Mouse (Mus musculus): Measurements from ENCODE around the gene Prr13.
A peak's percentile ranks its signal among the peaks of the same experiment; 100 is the strongest.

Prr13 gene

DNA sequence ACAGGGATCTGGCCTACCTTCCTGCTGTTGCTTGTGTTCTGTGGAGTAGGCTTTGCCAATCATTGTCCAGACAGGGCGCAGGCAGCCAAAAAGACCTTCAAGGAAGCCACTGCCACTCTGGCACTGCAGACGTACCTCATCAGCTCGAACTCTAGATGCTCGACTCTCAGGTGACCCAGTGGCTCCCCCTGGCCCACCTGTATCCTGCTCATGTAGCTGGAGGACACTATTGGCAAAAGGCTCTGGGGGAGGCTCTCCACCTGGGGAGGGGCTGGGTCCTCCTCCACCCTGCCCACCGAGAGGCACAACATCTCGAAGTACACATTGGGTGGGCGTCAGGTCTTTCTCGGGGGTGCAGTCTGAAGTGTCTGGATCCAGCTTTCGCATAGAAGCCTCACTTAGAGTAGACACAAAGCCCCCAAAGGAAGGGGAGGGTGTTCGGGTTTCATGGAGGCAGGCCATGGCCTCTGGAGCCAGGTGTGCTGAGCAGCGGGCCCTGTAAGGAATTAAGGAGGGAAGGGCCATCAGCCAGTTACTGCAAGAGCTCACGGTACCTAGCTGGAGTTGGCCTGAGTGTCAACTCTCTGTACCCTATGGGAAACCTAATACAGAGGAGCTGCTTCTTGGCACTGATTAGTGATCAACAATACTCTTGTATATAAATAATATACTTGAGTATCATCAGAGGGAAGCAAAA lies 46.4 kb downstream of the Prr13 start:
- no peak for DNase-seq (ENCODE audit: low spot score in 2 of 2)

DNA sequence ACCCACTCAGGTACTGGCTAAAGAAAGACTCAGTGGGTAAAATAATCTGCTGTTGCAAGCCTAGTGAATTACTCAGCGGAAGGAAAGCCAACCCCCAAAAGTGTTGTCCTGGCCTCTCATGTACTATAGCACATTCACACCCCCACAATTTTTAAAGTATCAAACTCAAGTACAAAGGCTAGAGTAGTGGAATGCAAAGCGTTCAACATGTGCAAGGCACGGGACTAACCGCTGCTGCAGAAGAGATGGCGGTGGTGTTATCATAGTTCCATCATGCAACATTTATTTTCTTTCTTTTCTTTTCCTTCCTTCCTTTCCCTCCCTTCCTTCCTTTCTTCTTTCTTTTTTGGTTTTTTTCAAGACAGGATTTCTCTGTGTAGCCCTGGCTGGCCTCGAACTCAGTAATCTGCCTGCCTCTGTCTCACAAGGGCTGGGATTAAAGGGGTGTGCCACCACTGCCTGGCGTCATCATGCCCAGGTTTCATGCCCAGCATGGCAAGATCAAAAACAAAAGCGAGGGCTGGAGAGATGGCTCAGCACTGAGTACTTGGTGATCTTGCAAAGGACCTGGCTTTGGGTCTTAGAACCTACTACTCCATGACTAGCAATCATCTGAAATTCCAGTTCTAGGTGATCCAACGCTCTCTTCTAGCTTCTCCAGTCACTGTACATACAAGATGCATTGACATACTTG lies 47.1 kb downstream of the Prr13 start:
- DNase-seq (ENCODE audit: low spot score in 2 of 2), result no peak

DNA sequence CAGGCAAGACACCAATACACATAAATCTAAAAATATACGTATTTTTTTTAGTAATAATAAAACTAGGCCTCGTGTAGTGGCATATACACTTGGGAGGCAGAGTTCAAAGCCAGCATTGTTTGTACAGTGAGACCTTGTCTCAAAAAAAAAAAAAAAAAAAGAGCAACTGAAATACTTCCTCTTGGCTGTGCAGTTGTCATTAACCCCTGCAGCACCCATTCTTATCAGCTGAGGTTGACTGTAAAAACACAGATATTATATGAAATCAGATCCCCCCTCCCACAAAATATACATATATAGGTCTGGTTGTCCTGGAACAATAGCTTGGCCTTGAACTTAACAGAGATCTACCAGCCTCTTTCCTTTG lies 47.6 kb downstream of the Prr13 start:
- DNase-seq (ENCODE audit: low spot score in 2 of 2), result no peak

DNA sequence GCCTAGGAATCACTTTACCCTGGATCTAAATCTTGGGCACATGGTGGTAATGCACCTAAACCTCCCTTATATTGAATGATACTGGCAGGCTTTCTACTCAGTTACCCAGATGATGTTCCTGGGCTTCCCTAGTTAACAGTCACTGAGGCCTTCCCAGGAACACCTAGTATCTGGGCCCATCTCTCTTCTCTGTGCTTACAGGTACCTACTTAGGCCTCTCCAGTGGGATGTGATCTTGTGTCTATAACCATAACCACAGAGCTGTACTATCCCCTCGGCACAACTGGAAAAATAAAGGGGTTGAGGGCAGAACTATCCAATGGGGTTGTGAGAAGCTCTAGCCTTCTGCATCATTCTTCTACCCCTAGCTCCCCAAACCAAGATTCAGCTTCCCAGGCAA lies 48.0 kb downstream of the Prr13 start:
- DNase-seq (ENCODE audit: low spot score in 2 of 2), result no peak

DNA sequence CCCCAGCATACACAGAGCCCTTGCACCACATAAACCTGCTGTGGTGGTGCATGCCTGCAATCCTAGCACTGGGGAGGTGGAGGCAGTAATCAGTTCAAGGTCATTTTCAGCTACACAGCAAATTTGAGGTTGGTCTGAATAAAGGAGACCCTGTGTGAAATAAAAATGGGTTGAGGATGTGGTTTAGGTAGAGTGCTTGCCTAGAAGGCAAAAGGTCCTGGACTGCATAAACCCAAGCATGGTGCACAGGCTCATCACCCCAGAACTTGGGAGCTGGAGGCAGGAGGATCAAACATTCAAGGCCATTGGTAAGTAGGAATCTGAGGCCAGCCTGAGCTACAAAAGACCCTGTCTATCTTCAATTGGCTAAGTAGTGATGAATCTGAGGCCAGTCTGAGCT lies 48.7 kb downstream of the Prr13 start:
- DNase-seq (ENCODE audit: low spot score in 2 of 2), result no peak

DNA sequence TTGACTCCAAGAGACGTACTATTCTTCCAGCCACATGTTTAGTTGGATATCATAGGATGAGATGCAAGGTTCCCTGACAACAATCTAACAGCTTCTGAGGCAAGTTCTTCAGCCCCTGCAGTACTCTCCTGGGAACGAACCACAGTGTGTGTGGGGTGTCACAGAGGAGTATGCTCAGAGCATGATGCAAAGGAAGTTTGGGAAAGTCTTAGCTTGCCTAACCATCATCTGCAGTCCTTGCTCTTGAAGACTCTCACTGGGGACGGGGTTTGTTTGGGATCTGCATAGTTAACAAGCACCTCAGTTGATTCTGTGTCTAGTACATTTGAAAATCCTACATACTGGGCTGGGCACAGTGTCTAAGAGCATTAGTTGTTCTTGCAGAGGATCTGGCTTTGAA lies 49.5 kb downstream of the Prr13 start:
- no peak for DNase-seq (ENCODE audit: low spot score in 2 of 2)

DNA sequence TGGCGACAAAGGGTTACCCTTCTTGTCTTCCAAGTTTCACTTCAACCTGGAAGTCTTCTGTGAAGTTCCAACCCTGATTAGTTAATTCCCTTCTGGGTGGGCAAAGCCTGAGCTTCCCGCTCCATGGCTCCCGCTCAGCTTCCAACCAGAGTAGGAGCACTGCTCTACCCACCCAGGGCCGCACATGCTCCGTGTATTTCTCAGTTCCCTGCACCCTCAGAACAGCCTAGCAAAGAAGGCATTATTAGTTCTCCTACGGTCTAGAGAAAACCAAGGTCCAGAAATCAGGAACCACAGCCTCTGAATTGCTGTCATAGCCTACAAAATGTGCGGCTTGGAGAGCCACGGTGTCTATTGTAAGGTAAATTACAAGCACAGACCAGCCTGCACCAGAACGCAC lies 51.3 kb downstream of the Prr13 start:
- no peak for DNase-seq (ENCODE audit: low spot score in 2 of 2)

DNA sequence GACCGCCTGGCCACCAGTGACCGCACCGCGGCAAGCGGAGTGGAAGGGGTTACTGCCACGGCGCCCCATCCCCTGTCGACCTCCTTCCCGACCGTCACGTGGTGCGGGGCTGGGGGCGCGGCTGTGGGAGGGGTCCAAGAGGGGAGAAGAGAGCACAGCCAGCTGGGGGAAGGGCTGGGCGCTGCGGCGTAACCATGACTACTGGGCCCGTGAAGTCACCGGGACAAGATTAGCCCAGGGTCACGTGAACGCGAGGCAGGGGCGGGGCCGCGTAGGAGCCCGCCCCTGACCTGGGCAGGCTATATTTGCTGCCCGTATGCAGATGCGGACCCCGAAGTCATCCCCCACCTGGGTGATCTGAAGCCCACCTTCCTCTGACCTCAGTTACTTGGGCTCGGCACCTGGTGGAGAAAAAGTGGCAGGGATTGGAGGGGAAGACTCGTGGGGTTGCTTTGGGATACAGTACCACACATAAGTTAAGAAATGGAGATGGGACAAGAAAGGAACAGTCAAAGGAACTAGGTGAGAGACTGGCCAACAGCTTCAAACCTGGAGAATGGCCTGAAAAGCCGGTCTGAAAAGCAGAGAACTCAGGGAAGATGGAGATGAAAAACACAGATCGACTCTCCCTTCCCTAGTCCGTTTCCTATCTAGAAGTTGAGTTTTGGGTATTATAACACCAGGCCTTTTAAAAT lies 51.9 kb downstream of the Prr13 start:
- peak; percentile 86 to 90 for DNase-seq (ENCODE audit: low spot score in 2 of 2)

DNA sequence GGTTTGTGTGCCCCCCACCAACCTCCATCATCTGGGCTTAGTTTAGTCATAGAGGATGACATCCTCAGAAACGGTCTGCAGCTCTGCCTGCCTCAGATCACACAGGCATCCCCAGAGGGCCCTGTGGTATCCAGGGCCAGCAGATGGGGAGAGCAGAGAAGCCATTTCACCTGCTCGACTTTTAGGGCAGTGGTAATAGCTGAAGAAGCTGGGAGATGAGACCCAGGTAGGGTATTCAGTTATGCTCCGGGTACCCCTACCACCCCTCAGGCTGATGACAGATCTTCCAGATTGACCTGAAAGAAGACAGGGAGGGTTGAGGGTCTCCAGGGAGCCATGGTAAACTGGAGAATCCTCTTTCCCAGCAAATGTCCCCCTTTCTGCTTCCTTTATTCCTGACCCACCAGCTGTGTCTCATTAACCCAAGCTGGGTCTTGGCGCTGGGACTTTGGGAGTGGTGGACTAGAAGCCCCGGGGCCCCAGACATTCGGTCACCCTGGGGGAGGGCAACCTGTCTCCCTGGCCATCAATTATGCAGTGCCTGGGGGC lies 52.5 kb downstream of the Prr13 start:
- no peak for DNase-seq (ENCODE audit: low spot score in 2 of 2)

DNA sequence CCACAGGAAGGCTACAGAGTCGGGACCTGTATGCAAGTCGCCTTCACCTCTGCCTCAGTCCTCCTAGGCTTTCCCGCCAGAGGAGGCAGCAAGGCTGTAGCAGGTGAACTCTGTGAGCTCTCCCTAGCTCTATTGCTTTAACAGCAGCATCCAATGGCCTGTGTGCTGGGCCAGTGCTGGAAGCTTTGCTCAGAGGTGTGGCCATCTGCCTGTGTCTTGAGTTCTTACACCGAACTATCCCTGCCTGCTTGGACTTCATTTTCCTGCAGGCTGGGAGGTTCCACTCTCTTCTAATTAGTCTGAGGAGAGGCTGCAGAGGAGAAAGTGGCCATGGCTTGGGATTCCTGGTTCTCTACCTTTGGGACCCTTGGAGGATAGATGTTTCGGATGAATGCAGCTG lies 53.2 kb downstream of the Prr13 start:
- DNase-seq (ENCODE audit: low spot score in 2 of 2), result no peak
